Mouse (Mus musculus) lung, postnatal 0 days (tissue): ENCODE measurements at regions not wholly inside any gene's neighbourhood (a gene's known extent, or its start where the extent isn't known, plus 50 kb on each side); places are given as distances from the start of the nearest gene placed in this dataset.

Experiments
- CTCF ChIP-seq: IDR thresholded peaks from 2 replicates; pipeline ENCODE4 v1.5.1; 2016; ENCODE audit warnings: antibody characterized with exemption, mild to moderate bottlenecking
- EP300 ChIP-seq: IDR thresholded peaks from 2 replicates; pipeline ENCODE4 v1.6.1; 2016; ENCODE audit warnings: antibody characterized with exemption, mild to moderate bottlenecking, control low read depth

DNA sequence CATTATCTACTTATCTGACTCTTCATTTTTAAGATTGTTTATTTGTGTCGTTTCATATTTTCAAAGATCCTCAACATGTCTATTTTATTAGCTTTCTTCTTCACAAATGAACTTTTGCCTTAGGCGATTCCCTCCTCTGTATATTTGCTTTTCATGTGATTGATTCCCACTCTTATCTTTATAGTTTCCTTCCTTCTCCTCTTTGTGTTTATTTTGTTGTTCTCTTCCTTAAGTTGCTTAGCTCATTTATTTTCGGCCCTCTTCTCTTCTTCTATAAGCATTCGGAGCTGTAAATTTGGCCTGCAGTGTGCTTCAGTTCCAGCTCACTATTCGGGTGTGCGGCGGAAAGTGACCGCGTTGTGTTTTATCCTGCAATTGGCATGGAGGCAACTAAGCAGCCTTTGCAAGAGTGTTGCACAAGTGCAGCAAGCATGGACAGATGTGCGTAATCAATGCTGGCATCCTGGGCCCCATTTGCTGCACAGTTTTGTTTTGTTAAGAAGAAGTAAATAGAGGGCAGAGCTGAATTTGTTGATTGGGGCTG is 73.5 kb upstream of the Tcf21 start:
- TF ChIP-seq EP300 (no peak), CTCF (no peak)
